In the genomic region with DNA sequence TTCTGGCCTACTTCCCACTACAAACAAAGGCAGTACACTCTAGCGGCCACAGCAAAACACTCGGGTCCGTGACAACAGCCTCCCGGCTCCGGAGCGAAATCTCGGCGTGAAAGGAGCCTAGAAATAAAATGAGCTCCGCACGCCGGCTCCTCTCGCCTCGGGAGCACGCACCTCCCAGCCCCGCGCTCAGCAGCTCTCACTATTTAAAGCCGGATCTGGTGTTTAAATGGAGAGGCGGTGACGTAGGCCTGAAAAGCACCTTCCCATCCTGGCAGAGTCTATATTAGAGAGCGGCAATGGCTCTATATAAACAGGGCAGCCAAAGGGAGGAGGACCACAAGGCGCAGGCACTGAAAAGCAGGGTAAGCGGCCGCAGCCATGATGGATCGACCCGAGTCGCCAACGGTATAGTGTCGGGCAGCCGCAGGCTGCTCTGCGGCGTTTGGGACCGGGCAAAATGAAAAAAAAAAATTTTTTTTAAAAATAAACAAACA, we compare ENCODE assay signal across 8 mouse cellular contexts. TPM values are rescaled to one million over a fixed set of nuclear protein-coding genes. Genes with fewer than 3 reads are reported as not detected.
DNase-seq lines count a peak whose midpoint lies in the region; ATAC-seq and TF ChIP-seq lines count a peak whose summit lies in the region.

No protein-coding gene starts in this region.

- peak; percentile 99 for TF ChIP-seq POLR2A in olfactory bulb, adult 2 months (IDR thresholded peaks at IDR 0.05; ENCODE audit: insufficient read depth, low read depth, low read length)
- peak; percentile 99 for TF ChIP-seq POLR2A in thymus, adult 2 months (IDR thresholded peaks at IDR 0.05; ENCODE audit: control insufficient read depth, extremely low read depth, insufficient read depth, low read length, poor library complexity)

- H3K27ac ChIP-seq in forebrain, embryonic 15.5 days (replicated peaks): peak overlapping the region; percentile 100
- H3K27ac ChIP-seq in layer of hippocampus, adult 2 months: peak overlapping the region; percentile 99
- peak overlapping the region; percentile 100 for H3K27ac ChIP-seq in lung, embryonic 14.5 days (ENCODE audit: low read depth)
- peak overlapping the region; percentile 97 for H3K27ac ChIP-seq in olfactory bulb, adult 2 months (ENCODE audit: insufficient read depth, low read depth, low read length)
- peak overlapping the region; percentile 99 for H3K27ac ChIP-seq in thymus, adult 2 months (ENCODE audit: control insufficient read depth, insufficient read depth, low read length)

- H3K36me3 ChIP-seq in forebrain, embryonic 15.5 days: peaks cover 10% of the 10 kb centered on the region
- H3K36me3 ChIP-seq in lung, embryonic 14.5 days (ENCODE audit: insufficient read depth): peaks cover 24% of the 10 kb centered on the region
- peaks cover 14% of the 10 kb centered on the region; the same call in 1 of the 2 replicates for H3K36me3 ChIP-seq in thymus, adult 2 months (ENCODE audit: control insufficient read depth, insufficient read depth, low read length)

- peak; percentile 94 for DNase-seq in ES-CJ7 (ENCODE audit: low read depth, low spot score)
- DNase-seq in cerebellum, adult 11 months: peak; percentile 89
- DNase-seq in heart, postnatal 36 days: peak; percentile 92
- peak; percentile 87 to 91 for DNase-seq in layer of hippocampus, adult 2 months (ENCODE audit: low spot score in 2 of 2)
- DNase-seq in lung, embryonic 14.5 days: peak; percentile 97
- DNase-seq in thymus, adult 2 months: peak; percentile 90

- ATAC-seq in forebrain, embryonic 15.5 days (replicated peaks): peak; percentile 92
- peak; percentile 90 for ATAC-seq in lung, embryonic 14.5 days (ENCODE audit: insufficient read depth)

- under 1% methylated on average over 32 of the region's 32 CpGs for WGBS in forebrain, embryonic 15.5 days
- 1% methylated on average over 32 of the region's 32 CpGs for WGBS in lung, embryonic 14.5 days
- WGBS in olfactory bulb, adult 2 months: under 1% methylated on average over 32 of the region's 32 CpGs
- WGBS in thymus, adult 2 months: under 1% methylated on average over 32 of the region's 32 CpGs

- peak; percentile 58 for TF ChIP-seq CTCF in layer of hippocampus, adult 2 months (conservative IDR thresholded peaks at IDR 0.05)
- TF ChIP-seq CTCF in lung, embryonic 14.5 days (IDR thresholded peaks at IDR 0.05; ENCODE audit: low read depth): no peak
- no peak for TF ChIP-seq CTCF in olfactory bulb, adult 2 months (IDR thresholded peaks at IDR 0.05; ENCODE audit: insufficient read depth, low read depth, low read length)
- TF ChIP-seq CTCF in thymus, adult 2 months (IDR thresholded peaks at IDR 0.05; ENCODE audit: borderline replicate concordance, control insufficient read depth, extremely low read depth, insufficient read depth, low read length, poor library complexity): no peak; the same call in 1 of the 2 replicates

- no peaks in the 10 kb centered on the region for H3K9me3 ChIP-seq in forebrain, embryonic 15.5 days
- H3K9me3 ChIP-seq in lung, embryonic 14.5 days (ENCODE audit: low read depth, low read length): no peaks in the 10 kb centered on the region

- H3K4me2 ChIP-seq in forebrain, embryonic 15.5 days (replicated peaks): peak overlapping the region; percentile 57
- peak overlapping the region; percentile 63 for H3K4me2 ChIP-seq in lung, embryonic 14.5 days

- intact Hi-C loops in heart, postnatal 36 days (cut with DNase I): loop anchor here (10.0 kb wide), 1 partner anchor 203 kb away; a partner anchor contains a TSS

- H3K4me1 ChIP-seq in forebrain, embryonic 15.5 days: peaks cover 25% of the 10 kb centered on the region
- H3K4me1 ChIP-seq in lung, embryonic 14.5 days (ENCODE audit: insufficient read depth): peaks cover 7% of the 10 kb centered on the region; the same call in 1 of the 2 replicates
- peaks cover 3% of the 10 kb centered on the region; the same call in 1 of the 2 replicates for H3K4me1 ChIP-seq in olfactory bulb, adult 2 months (ENCODE audit: control insufficient read depth, insufficient read depth, low read length)
- peaks cover 2% of the 10 kb centered on the region for H3K4me1 ChIP-seq in thymus, adult 2 months (replicated peaks; ENCODE audit: control insufficient read depth, insufficient read depth, low read length)

- H3K9ac ChIP-seq in forebrain, embryonic 15.5 days (replicated peaks): peak overlapping the region; percentile 100
- peak overlapping the region; percentile 100 for H3K9ac ChIP-seq in lung, embryonic 14.5 days

- peak overlapping the region; percentile 97 for H3K4me3 ChIP-seq in forebrain, embryonic 15.5 days
- peak overlapping the region; percentile 95 for H3K4me3 ChIP-seq in layer of hippocampus, adult 2 months
- H3K4me3 ChIP-seq in lung, embryonic 14.5 days (ENCODE audit: low read depth, low read length): peak overlapping the region; percentile 90
- peak overlapping the region; percentile 88 for H3K4me3 ChIP-seq in olfactory bulb, adult 2 months (ENCODE audit: insufficient read depth, low read depth, low read length)
- peak overlapping the region; percentile 59 for H3K4me3 ChIP-seq in thymus, adult 2 months (ENCODE audit: control insufficient read depth, insufficient read depth, low read length)

- H3K27me3 ChIP-seq in forebrain, embryonic 15.5 days: no peaks in the 10 kb centered on the region
- H3K27me3 ChIP-seq in lung, embryonic 14.5 days (ENCODE audit: insufficient read depth, low read length): no peaks in the 10 kb centered on the region
- H3K27me3 ChIP-seq in thymus, adult 2 months (ENCODE audit: control insufficient read depth, insufficient read depth, low read length): no peaks in the 10 kb centered on the region

RNA-seq across cellular contexts. Expression of a gene that starts 2.1 kb away (rescaled TPM):
- 68.6 and 71.1 TPM in 2 replicates for polyA plus RNA-seq in forebrain, embryonic 15.5 days (2015; fragmentation: Nextera tagmentation; extraction: Ambion mirVana)
- total RNA-seq in heart, postnatal 36 days (2021): 10 to 100 TPM; 26.9 to 32.8 TPM
- total RNA-seq in layer of hippocampus, adult 2 months (2021): 10 to 100 TPM; 52.2 to 53.0 TPM
- 36.1 and 38.2 TPM in 2 replicates for polyA plus RNA-seq in lung, embryonic 14.5 days (2014; fragmentation: Nextera tagmentation; extraction: Ambion mirVana)
- not detected in 2 replicates for polyA plus RNA-seq in olfactory bulb, adult 2 months (2012; ENCODE audit: insufficient read depth, insufficient read length, low replicate concordance, missing spikeins)
- polyA plus RNA-seq in thymus, adult 2 months (2012; rRNA removed): 16.3 and 20.1 TPM in 2 replicates

Comparison
In these comparisons a context has a peak if more than half of its experiments do, and no peak if none do; other contexts are left out.
1. Peak in every context shown above with its lines: DNase-seq, ATAC-seq, H3K4me3 ChIP-seq and H3K27ac ChIP-seq.